Mouse (Mus musculus): ENCODE measurements at regions not wholly inside any gene's neighbourhood (a gene's known extent, or its start where the extent isn't known, plus 50 kb on each side); places are given as distances from the start of the nearest gene placed in this dataset.

DNA sequence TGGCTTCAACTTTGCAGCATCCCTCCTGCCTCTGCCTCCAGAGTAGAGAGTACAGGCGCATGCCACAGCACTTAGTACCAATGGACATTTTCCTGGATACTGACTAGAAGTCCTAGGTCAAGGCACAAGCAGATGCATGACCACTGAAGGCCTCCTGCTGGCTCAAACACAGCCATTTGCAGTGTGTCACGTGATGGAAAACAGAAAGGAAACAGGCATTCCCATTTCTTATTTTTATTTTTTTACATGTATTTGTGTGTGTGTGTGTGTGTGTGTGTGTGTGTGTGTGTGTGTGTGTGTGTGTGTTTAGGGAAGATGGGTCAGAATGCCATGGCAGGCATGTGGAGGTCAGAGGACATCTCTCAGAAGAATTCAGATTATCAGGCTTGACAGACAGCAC is 65.6 kb downstream of the Thap12 start:
- Histone ChIP-seq H3K27ac (replicated peaks; ENCODE audit: low read depth, low read length) (no peak overlapping the region), H3K27me3 (replicated peaks; ENCODE audit: control insufficient read depth, insufficient read depth, low read length) (no peaks in the 10 kb centered on the region), H3K4me3 (ENCODE audit: low read depth, low read length) (no peak overlapping the region), H3K4me2 (ENCODE audit: low read depth, low read length) (no peak overlapping the region), H3K9ac (ENCODE audit: low read depth, low read length) (no peak overlapping the region), H3K9me3 (ENCODE audit: control insufficient read depth, low read length) (no peaks in the 10 kb centered on the region), H3K36me3 (ENCODE audit: control insufficient read depth, insufficient read depth, low read length) (no peaks in the 10 kb centered on the region), H3K4me1 (ENCODE audit: control insufficient read depth, insufficient read depth, low read length) (peaks cover 19% of the 10 kb centered on the region)
- 82% methylated on average over 2 of the region's 2 CpGs for WGBS
- ATAC-seq (ENCODE audit: low read depth) (no peak), DNase-seq (ENCODE audit: low spot score) (no peak)

DNA sequence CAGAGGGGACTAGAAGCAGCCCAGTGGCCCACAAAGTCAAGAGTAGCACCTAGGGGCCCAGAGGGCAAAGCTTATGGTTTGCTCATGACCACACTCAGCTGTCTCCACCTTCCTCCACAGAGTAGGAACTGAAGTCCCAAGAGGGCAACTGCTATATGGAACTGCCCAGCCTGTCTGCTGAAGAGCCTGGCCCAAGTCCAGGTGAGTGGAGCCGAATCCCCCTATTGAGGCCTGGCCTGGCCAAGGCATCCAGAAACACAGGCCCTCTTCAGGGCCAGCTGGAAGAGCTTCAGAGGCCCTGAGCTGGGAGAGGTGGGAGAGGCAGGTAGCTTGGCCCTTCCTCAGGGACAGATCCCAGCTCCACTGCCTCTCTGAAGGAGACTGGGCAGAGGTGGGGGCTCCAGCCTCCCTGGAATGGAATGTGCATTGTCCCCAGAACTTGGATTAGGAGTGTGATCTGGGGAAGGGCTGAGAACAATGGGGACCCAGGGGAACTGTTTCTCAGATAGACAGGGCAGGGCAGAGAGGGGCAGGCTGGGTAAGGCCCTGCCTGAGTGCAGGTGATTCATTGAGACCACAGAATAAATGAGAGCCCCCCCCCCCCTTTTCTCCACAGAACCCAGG is 65.7 kb upstream of the Wnt11 start:
- Histone ChIP-seq H3K4me3 (ENCODE audit: low read depth, low read length) (no peak overlapping the region), H3K27me3 (replicated peaks; ENCODE audit: control insufficient read depth, insufficient read depth, low read length) (no peaks in the 10 kb centered on the region), H3K9me3 (ENCODE audit: control insufficient read depth, low read length) (no peaks in the 10 kb centered on the region), H3K9ac (ENCODE audit: low read depth, low read length) (no peak overlapping the region; the same call in 1 of the 2 replicates), H3K36me3 (ENCODE audit: control insufficient read depth, insufficient read depth, low read length) (no peaks in the 10 kb centered on the region), H3K27ac (replicated peaks; ENCODE audit: low read depth, low read length) (no peak overlapping the region), H3K4me1 (ENCODE audit: control insufficient read depth, insufficient read depth, low read length) (peaks cover 19% of the 10 kb centered on the region), H3K4me2 (ENCODE audit: low read depth, low read length) (no peak overlapping the region)
- DNase-seq (ENCODE audit: low spot score) (peak; percentile 36), ATAC-seq (ENCODE audit: low read depth) (peak; percentile 61; the same call in 1 of the 2 replicates)
- 50% methylated on average over 1 of the region's 1 CpGs for WGBS

DNA sequence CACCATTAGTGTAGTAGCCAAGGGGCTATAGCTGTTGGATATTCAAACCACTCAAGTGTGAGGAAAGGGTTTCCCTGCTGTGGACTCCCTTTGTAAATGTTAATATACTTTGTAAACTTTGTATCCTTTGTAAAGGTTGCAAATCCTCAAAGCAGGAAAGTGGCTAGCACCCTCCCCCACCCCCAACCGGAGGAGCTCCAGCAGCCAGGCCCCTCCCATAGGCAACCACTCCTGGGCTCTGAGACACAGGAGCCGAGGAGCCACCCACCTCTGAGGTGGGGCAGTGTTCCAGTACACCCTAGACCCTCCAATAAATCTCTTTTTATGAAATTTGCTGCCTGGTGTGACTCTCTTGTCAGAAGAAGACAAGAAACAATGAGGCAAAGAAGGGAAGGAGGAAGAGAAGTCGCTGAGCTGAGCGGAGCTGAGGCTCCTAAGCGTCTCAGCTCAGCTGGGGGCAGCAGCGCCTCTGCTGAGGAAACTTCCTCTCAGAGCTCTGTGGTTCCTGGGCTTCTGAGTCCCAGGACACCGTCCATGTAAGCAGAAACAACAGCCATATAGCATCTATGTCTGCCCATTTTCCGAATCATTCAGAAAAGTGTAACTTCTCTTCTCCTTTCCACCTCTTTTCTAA is 64.5 kb upstream of the Wnt11 start:
- no peak for ATAC-seq (ENCODE audit: low read depth)
- Histone ChIP-seq H3K4me2 (ENCODE audit: low read depth, low read length) (peak overlapping the region; percentile 25; the same call in 1 of the 2 replicates), H3K4me3 (ENCODE audit: low read depth, low read length) (no peak overlapping the region), H3K27ac (replicated peaks; ENCODE audit: low read depth, low read length) (peak overlapping the region; percentile 59), H3K36me3 (ENCODE audit: control insufficient read depth, insufficient read depth, low read length) (no peaks in the 10 kb centered on the region), H3K4me1 (ENCODE audit: control insufficient read depth, insufficient read depth, low read length) (peaks cover 19% of the 10 kb centered on the region), H3K9me3 (ENCODE audit: control insufficient read depth, low read length) (no peaks in the 10 kb centered on the region), H3K9ac (ENCODE audit: low read depth, low read length) (peak overlapping the region; percentile 25; the same call in 1 of the 2 replicates), H3K27me3 (replicated peaks; ENCODE audit: control insufficient read depth, insufficient read depth, low read length) (no peaks in the 10 kb centered on the region)
- 10% methylated on average over 8 of the region's 8 CpGs for WGBS
- DNase-seq (ENCODE audit: low spot score), result peak; percentile 68

DNA sequence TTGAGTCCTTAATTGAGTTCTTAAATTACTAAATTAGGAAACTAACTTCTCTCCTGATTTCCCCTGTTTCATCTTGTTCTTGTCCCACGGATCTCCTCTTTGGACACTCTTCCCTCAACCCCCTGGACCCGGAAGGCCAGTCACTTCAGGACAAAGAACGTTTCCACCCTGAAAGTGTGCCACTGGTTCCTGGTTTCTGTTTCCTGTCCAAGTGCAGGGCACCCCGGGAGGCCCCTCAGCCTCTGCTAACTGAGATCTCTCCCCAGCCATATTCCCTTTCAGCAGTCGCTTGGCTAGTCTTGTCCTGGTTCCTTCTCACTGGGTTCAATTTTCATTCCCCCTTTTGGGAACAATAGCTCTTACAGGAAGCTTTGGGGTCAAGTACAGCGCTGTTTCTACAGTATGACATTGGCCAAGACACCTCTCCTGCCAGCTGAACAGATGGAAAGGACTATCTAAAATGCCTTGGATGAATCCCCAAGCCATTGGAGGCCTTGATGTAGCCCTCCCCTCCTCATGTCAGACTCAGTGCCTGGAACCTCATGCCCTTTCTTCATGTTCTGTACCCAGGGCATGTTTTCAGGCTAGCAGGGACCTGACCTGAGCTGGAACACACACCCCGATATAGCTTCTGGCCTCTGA is 63.7 kb upstream of the Wnt11 start:
- ATAC-seq (ENCODE audit: low read depth), result no peak

DNA sequence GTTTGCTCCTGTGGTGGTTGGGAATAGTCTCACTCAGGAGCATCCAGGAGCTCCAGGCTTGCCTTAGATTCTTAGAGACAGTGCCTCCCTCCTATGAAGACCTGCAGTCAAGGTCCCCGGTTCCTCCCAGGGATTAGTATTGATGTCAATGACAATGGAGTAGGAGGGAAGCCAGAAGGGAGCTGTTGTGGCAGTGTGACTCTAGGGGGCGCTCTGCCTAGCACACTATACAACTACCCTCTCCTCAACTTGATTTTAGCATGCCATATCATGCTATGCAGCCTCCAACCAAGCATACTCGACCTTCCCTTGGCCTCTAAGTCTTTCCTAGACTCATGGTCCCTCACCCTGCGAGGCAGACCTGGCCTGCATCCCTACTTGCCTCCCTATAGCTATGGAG is 60.3 kb upstream of the Wnt11 start:
- Histone ChIP-seq H3K27me3 (replicated peaks; ENCODE audit: control insufficient read depth, insufficient read depth, low read length) (no peaks in the 10 kb centered on the region), H3K4me1 (ENCODE audit: control insufficient read depth, insufficient read depth, low read length) (peaks cover 20% of the 10 kb centered on the region), H3K9ac (ENCODE audit: low read depth, low read length) (no peak overlapping the region), H3K9me3 (ENCODE audit: control insufficient read depth, low read length) (no peaks in the 10 kb centered on the region), H3K4me2 (ENCODE audit: low read depth, low read length) (no peak overlapping the region), H3K4me3 (ENCODE audit: low read depth, low read length) (no peak overlapping the region), H3K27ac (replicated peaks; ENCODE audit: low read depth, low read length) (no peak overlapping the region), H3K36me3 (ENCODE audit: control insufficient read depth, insufficient read depth, low read length) (no peaks in the 10 kb centered on the region)
- ATAC-seq (ENCODE audit: low read depth) (no peak), DNase-seq (ENCODE audit: low spot score) (no peak)
- 43% methylated on average over 4 of the region's 4 CpGs for WGBS

More for the DNA sequence above, 63.7 kb upstream of the Wnt11 start:
- no peaks in the 10 kb centered on the region for H3K9me3 ChIP-seq (ENCODE audit: control insufficient read depth, low read length)
- 45% methylated on average over 7 of the region's 7 CpGs for WGBS
- no peaks in the 10 kb centered on the region for H3K27me3 ChIP-seq (replicated peaks; ENCODE audit: control insufficient read depth, insufficient read depth, low read length)
- peaks cover 19% of the 10 kb centered on the region for H3K4me1 ChIP-seq (ENCODE audit: control insufficient read depth, insufficient read depth, low read length)
- H3K4me2 ChIP-seq (ENCODE audit: low read depth, low read length), result no peak overlapping the region
- no peak for DNase-seq (ENCODE audit: low spot score)
- no peak overlapping the region for H3K9ac ChIP-seq (ENCODE audit: low read depth, low read length)
- no peaks in the 10 kb centered on the region for H3K36me3 ChIP-seq (ENCODE audit: control insufficient read depth, insufficient read depth, low read length)
- H3K4me3 ChIP-seq (ENCODE audit: low read depth, low read length), result no peak overlapping the region
- H3K27ac ChIP-seq (replicated peaks; ENCODE audit: low read depth, low read length), result peak overlapping the region; percentile 33; the same call in 1 of the 2 replicates

DNA sequence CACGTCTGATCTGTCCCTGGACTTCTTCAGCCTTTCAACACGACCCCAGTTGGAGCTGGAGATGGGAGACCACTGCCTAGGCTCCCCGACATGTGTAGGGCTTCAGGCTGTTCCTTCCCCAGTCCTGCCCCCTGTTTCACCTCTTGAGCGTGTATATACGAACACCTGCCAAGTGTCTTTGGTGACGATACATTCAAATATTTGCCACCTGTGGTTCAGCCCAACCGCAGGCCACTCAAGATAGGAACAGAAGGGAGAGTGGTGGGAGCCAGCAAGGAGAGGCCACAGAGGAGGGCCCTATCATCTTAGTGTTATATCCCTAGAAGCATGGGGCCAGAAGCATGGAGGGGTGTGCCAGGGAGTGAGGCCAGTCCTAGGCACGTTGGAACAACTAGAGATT is 59.9 kb upstream of the Wnt11 start:
- Histone ChIP-seq H3K36me3 (ENCODE audit: control insufficient read depth, insufficient read depth, low read length) (no peaks in the 10 kb centered on the region), H3K4me3 (ENCODE audit: low read depth, low read length) (no peak overlapping the region), H3K9ac (ENCODE audit: low read depth, low read length) (no peak overlapping the region), H3K4me1 (ENCODE audit: control insufficient read depth, insufficient read depth, low read length) (peaks cover 20% of the 10 kb centered on the region), H3K4me2 (ENCODE audit: low read depth, low read length) (no peak overlapping the region), H3K9me3 (ENCODE audit: control insufficient read depth, low read length) (no peaks in the 10 kb centered on the region), H3K27me3 (replicated peaks; ENCODE audit: control insufficient read depth, insufficient read depth, low read length) (no peaks in the 10 kb centered on the region), H3K27ac (replicated peaks; ENCODE audit: low read depth, low read length) (no peak overlapping the region)
- no peak for DNase-seq (ENCODE audit: low spot score)
- 68% methylated on average over 8 of the region's 8 CpGs for WGBS
- ATAC-seq (ENCODE audit: low read depth), result no peak

DNA sequence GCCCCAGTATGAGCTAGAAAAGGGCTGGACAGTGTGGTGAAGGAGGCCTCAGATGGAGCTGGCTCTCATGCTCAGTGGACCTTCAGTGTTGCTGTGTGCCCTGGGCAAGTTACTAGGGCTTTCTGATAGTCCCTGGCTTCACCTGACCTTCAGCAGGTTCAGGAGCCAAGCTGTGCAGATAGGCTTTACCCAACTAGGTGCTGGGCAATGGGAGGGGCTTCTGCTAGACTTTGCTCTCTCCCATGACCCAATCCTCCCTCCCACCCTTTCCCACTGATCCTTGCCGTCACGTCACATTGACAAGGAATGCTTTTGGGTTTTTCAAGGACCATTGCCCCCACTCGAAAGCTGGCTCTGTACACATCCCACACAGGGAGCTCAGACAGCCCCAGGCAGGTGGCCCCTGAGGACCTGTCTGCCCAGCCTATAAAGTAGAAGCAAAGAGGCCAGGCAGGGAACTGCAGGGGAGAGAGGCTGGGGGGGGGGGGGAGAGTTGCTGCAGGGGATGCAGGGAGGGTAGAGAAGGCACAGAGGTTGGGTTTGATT is 57.5 kb upstream of the Wnt11 start:
- 53% methylated on average over 3 of the region's 3 CpGs for WGBS

DNA sequence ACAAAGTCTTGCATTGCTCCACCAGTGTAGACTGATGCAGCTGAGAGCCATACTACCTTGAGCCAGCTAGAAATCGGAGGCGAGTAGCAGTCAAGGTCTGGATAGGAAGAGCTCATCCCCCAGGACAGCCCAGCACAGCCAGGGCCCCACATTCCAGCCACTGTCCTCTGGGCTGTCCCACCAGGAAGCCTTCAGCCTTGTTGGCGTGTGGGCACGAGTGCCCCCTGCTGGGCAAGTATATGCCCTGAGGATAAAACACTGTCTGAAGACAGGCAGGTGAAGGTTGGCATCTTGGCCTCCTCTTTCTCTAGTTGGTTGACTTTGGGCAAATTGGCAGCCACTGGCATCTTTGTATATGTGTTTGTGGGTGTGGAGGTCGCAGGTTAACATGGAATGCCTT is 56.0 kb upstream of the Wnt11 start:
- Histone ChIP-seq H3K4me2 (ENCODE audit: low read depth, low read length) (no peak overlapping the region), H3K27ac (replicated peaks; ENCODE audit: low read depth, low read length) (no peak overlapping the region), H3K4me1 (ENCODE audit: control insufficient read depth, insufficient read depth, low read length) (peaks cover 13% of the 10 kb centered on the region), H3K9ac (ENCODE audit: low read depth, low read length) (no peak overlapping the region), H3K36me3 (ENCODE audit: control insufficient read depth, insufficient read depth, low read length) (no peaks in the 10 kb centered on the region), H3K27me3 (replicated peaks; ENCODE audit: control insufficient read depth, insufficient read depth, low read length) (no peaks in the 10 kb centered on the region), H3K9me3 (ENCODE audit: control insufficient read depth, low read length) (no peaks in the 10 kb centered on the region), H3K4me3 (ENCODE audit: low read depth, low read length) (no peak overlapping the region)
- DNase-seq (ENCODE audit: low spot score) (peak; percentile 63), ATAC-seq (ENCODE audit: low read depth) (0 out of 2 replicates have a peak, but pooled peaks have one; percentile 27)
- WGBS, result 25% methylated on average over 5 of the region's 5 CpGs

More for the DNA sequence above, 57.5 kb upstream of the Wnt11 start:
- Histone ChIP-seq H3K27ac (replicated peaks; ENCODE audit: low read depth, low read length) (no peak overlapping the region), H3K4me3 (ENCODE audit: low read depth, low read length) (no peak overlapping the region), H3K4me2 (ENCODE audit: low read depth, low read length) (no peak overlapping the region), H3K27me3 (replicated peaks; ENCODE audit: control insufficient read depth, insufficient read depth, low read length) (no peaks in the 10 kb centered on the region), H3K4me1 (ENCODE audit: control insufficient read depth, insufficient read depth, low read length) (peaks cover 6% of the 10 kb centered on the region; the same call in 1 of the 2 replicates), H3K36me3 (ENCODE audit: control insufficient read depth, insufficient read depth, low read length) (no peaks in the 10 kb centered on the region), H3K9ac (ENCODE audit: low read depth, low read length) (no peak overlapping the region), H3K9me3 (ENCODE audit: control insufficient read depth, low read length) (no peaks in the 10 kb centered on the region)
- ATAC-seq (ENCODE audit: low read depth), result no peak
- no peak for DNase-seq (ENCODE audit: low spot score)
